Mouse (Mus musculus): Measurements from ENCODE around the gene Unc119b.
"Not testable (repeated sequence)": the region's sequence is repeated elsewhere in the genome, so short reads cannot be mapped to it uniquely, and the experiment has no call there.

Gene Unc119b

DNA sequence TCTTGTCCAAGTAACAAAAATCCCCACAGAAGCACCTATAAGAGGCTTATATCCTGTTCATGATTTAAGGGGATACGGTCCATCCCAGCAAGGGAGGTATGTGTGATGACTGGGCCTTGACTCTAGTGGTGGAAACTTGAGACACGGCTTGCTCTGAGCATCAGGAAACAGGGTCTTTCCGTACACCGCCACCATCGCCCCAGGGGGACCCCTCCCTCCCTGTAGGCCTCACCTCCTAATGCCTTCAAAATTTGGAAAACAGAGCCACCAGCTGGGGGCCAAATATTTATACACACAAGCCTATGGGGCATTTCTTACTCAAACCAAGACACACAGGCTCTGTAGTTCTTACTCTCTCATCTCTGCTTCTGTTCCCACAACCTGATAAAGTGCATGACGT lies 43.0 kb downstream of the Unc119b start:
- peak; percentile 79 for DNase-seq (ENCODE audit: low read depth, low spot score)

- peak; percentile 62 for DNase-seq (ENCODE audit: low read depth, low spot score)
These were observed 43.8 kb downstream of the Unc119b start for GRCm38 (mm10) chr5:115091015-115091414.

DNA sequence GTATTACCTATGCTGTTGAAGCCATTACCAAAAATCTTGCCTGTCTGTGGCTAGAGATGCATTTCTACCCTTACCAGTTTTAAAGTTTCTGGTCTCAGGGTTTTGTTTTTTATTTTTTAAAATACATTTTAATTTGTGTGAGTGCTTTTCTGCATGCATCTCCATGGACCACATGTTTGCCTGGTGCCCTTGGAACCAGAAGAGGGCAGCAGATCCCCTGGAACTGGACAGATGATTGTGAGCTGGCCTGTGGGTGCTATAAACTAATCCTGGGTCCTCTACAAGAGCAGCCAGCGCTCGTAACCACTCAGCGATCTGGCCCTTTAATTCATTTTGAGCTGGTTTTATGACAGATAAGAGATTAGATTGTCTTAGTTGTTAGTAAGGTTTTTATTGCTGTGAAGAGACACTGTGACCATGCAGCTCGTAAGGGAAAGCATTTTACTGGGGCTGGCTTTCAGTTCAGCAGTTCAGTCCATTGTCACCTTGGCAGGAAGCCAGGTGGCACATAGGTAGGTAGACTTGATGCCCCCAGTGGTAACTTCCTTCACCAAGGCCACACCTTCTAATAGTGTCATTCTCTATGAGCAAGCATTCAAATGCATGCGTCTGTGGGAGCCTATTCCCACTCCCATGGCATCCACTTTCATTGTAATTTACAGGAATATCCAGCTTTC lies 45.0 kb downstream of the Unc119b start:
- DNase-seq (ENCODE audit: low read depth, low spot score) = no peak

- no peak for DNase-seq (ENCODE audit: low read depth, low spot score)
These were observed 49.1 kb downstream of the Unc119b start for GRCm38 (mm10) chr5:115085675-115086074.

GRCm38 (mm10) chr5:115083492-115083891 lies 51.3 kb downstream of the Unc119b start:
- DNase-seq (ENCODE audit: low read depth, low spot score) = no peak

- DNase-seq (ENCODE audit: low read depth, low spot score) = no peak
These were observed 53.1 kb downstream of the Unc119b start for GRCm38 (mm10) chr5:115081636-115082035.

DNA sequence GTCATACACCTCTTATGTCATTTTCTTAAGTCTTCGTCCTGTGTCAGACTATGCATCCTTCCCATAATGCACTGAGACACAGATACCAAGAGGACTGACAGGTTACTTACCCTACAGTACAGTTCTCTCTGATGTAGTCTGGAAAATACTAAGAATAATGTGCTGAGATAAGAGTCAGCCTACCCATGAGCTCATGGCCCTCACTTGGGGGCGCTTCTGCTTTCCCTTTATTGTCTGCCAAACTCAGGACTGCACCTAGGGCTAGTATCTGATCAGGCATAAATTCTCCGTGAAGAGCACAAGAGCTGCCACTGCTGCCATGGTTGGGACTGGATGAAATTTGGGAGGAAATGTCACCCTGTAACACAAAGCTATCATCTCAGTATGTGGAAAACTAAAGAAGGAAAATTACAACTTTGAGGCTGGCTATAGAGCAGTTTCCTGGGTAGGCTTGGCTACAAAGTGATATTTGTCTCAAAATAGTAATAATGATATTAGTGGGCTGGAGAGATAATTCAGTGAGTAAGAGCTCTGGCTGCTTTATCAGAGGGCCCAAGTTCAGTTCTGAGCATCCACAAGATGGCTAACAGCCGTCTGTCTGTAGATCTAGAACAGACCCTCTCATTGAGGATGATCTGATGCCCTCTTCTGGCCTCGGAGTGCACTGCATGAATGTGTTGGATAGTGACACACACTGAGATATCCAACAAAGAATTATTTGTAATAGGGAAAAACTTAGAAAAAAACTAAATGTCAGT lies 58.5 kb downstream of the Unc119b start:
- peak; percentile 78 for DNase-seq (ENCODE audit: low read depth, low spot score)

DNA sequence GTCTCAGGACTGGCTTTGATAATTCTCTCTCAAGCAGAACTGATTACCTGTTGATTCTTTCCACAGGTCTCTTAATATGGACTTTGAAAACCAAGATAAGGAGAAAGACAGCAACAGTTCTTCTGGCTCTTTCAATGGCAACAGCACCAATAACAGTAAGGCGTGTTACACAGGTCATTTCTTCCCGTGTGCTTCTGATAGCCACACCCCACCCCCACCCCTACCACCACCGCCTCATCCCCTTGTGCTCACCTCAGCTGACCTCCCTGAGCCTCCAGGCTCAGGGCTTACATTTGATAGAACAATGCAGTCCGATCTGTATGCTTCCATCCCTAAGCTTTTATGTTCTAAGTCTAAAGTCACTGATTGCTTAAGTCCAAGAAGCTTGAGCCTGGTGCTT lies 60.0 kb downstream of the Unc119b start:
- DNase-seq (ENCODE audit: low read depth, low spot score) = no peak

DNA sequence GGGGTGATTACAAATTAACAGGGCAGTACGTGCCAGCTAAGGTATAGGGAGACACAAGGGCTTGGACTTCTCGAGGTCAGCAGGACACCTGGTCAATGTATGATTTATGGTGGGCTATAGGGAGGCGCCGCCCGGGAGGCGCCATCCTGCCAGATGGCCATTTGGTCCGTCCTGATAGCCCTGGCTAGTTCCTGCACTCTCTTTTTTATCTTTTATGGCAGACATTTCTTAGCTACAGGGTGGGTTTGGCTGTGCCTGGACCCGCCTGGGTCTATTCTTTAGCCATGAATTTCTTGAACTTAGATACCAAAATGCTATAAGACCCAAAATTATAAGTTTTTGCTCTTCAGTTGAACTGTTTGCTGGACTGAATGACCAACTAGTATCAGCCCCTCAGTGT lies 61.5 kb downstream of the Unc119b start:
- not testable (repeated sequence) for DNase-seq (ENCODE audit: low read depth, low spot score)

All from R1 (cell line).